Mouse (Mus musculus): ENCODE results near the gene Smoc2. TPM values are rescaled to one million over a fixed set of nuclear protein-coding genes. Genes with fewer than 3 reads are reported as not detected.
A peak's percentile ranks its signal among the peaks of the same experiment; 100 is the strongest.

Gene Smoc2
- polyA plus RNA-seq (2016; fragmentation: Nextera tagmentation; extraction: Ambion mirVana), result 9.6 and 31.5 TPM in 2 replicates

DNA sequence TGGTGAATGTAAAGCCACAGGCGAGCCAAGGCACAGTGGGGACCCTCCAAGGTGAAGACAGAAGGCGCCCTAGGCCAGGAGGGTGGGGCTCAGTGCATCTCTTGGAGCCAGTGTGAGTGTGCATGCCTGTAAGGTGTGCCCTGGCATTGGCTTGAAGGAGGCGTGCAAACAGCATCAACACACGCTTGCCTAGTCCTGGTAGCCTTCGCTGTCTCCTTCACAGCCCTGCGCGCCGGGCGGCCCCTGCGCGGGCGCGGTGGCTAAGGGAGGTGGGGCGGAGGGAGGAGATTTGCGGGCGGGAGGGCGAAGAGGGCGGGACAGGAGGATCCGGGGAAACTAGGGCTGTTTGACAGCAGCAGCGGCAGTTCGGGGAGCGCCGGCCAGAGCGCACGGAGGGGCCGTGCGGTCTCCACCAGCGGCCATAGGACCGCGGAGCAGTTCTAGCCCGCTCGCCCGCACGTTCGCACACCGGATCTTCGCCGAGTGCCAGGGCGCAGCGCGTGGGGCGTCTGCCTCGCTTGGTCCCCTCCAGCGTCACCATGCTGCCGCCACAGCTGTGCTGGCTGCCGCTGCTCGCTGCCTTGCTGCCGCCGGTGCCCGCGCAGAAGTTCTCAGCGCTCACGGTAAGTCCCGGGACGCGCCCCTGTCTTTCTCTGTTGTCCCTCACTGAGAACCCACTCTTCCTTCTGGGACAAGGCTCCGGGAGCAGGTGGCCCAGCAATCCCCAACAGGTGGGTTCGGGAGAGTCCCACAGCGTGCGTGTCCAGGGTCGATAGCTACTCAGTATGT lies at the start of gene Smoc2:
TSS of gene Smoc2 (plus strand) at position 330 of the 789 bp plus-strand sequence.
- no peak for DNase-seq (ENCODE audit: low spot score)
- peaks cover 22% of the 10 kb centered on the region for H3K4me1 ChIP-seq
- no peaks in the 10 kb centered on the region for H3K36me3 ChIP-seq

DNA sequence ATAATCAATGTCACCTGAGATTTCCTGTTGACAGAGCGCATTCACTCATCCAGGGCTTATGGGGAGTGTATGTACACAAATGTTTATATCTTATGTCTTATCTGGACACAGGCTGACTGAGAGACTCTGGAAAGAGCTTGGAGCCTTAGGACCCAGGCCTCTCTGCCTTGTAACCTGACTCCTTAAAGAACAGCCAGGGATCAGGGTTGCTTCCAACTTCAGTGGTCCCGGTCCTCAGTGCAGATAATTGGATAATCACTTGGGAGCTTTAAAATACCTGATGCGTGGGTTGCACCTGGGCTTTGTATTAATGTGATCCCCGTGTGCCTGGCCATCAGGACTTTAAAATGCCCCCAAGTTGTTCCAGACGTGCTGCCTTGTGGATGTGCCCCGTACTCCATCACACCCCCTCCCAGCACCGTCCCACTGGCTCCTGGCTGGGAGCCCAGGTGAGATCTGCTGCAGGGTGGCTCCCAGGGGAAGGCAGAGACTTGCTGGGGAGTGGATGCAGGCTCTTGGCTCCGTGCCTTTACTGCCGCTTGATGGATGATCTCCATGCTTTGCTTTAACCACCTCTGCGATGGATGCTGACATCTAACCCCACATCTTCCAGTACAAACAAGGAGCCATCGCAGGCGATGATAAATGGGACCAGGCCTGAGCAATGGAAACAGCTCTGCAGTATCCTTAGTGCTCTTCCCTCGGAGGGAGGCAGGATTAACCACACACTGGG lies 48.4 kb upstream of the Smoc2 start:
- no peaks in the 10 kb centered on the region for H3K36me3 ChIP-seq
- peaks cover 12% of the 10 kb centered on the region for H3K4me1 ChIP-seq
- WGBS, result 12% methylated on average over 13 of the region's 13 CpGs
- no peak for DNase-seq (ENCODE audit: low spot score)
- H3K9me3 ChIP-seq, result no peaks in the 10 kb centered on the region
- no peak overlapping the region for H3K4me3 ChIP-seq
- peaks cover 99% of the 10 kb centered on the region for H3K27me3 ChIP-seq (ENCODE audit: insufficient read depth, poor library complexity, severe bottlenecking)
- H3K27ac ChIP-seq, result no peak overlapping the region

More for the DNA sequence above, at the start of gene Smoc2:
- no peak within 1 kb of the TSS for H3K27ac ChIP-seq
- WGBS, result under 1% methylated on average over 53 of the region's 61 CpGs
- H3K9me3 ChIP-seq, result no peaks in the 10 kb centered on the region
- peak within 1 kb of the TSS; percentile 62 for H3K4me3 ChIP-seq
- peaks cover 100% of the 10 kb centered on the region for H3K27me3 ChIP-seq (ENCODE audit: insufficient read depth, poor library complexity, severe bottlenecking)

DNA sequence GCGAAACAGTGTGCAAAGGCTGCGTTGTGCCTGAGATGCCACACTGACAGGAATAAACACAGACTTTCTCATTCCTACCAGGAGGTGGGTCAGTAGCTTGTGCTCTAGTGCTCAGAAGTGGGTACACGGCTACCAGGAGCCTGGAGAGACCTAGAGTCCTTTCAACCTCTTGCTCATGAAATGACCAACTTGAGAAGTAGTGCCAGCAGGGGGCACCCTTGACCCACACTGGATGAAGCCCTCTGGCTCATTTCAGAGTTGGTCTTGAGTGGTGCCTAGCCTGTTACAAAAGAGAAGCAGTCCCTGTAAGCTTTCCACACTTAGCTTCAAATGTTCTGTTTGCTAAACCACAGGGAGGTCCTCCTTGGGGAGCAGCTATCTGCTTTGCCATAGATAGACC lies 46.7 kb upstream of the Smoc2 start:
- 56% methylated on average over 3 of the region's 3 CpGs for WGBS
- H3K27ac ChIP-seq, result no peak overlapping the region
- no peak overlapping the region for H3K4me3 ChIP-seq
- DNase-seq (ENCODE audit: low spot score), result peak; percentile 90
- H3K27me3 ChIP-seq (ENCODE audit: insufficient read depth, poor library complexity, severe bottlenecking), result peaks cover 97% of the 10 kb centered on the region
- no peaks in the 10 kb centered on the region for H3K36me3 ChIP-seq
- H3K9me3 ChIP-seq, result no peaks in the 10 kb centered on the region
- H3K4me1 ChIP-seq, result peaks cover 5% of the 10 kb centered on the region

DNA sequence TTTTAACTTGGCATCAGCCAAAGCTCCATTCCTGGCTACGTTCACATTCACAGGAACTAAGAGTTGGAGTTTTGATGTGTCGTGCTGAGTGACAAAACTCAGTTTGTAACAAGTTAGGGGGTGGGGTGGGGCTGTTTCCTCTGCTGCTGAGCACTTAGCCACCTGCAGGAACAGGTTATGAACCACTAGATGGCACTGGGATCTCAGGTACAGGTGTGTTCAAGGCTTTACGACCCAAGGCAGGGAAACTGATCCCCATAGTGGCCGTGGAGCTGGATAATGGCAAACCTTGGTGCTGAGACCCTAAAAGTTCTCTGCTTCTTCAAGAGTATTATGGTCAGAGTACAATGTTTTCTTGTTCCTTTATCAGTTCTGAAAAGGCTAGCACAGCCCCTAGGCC lies 45.6 kb upstream of the Smoc2 start:
- no peak for DNase-seq (ENCODE audit: low spot score)
- peaks cover 4% of the 10 kb centered on the region for H3K4me1 ChIP-seq
- H3K9me3 ChIP-seq, result no peaks in the 10 kb centered on the region
- H3K36me3 ChIP-seq, result no peaks in the 10 kb centered on the region
- no peak overlapping the region for H3K4me3 ChIP-seq
- H3K27ac ChIP-seq, result no peak overlapping the region
- peaks cover 98% of the 10 kb centered on the region for H3K27me3 ChIP-seq (ENCODE audit: insufficient read depth, poor library complexity, severe bottlenecking)
- WGBS, result 37% methylated on average over 4 of the region's 4 CpGs

DNA sequence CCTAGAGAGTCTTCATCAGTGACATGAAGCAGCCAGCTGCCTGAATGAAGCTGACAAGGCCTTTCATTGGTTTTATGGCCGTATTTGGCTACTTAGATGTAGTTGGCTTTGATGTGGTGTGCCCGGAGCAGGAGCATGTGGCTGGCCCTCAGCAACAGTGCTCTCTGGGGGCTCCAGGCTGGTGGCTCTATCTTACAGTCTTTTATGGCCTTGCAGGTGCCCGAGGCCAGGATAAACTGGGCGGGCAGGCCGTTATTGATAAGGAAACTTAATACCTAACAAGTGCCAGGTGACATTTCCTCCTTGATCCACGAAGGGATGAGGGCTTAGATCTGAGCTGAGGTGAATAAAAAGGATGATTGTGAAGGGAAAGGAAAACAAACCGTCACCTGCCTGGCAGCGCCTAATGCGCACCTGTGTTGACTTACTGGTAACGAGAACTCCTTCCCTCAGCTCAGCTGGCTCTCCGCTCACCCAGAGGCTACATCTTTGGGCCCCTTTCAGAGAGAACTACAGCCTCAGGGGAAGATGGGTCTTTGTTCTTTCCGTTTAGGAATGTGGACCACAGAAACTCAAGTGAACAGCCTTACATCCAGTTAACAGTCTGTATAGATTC lies 44.4 kb upstream of the Smoc2 start:
- peaks cover 4% of the 10 kb centered on the region for H3K4me1 ChIP-seq
- no peak for DNase-seq (ENCODE audit: low spot score)
- peaks cover 97% of the 10 kb centered on the region for H3K27me3 ChIP-seq (ENCODE audit: insufficient read depth, poor library complexity, severe bottlenecking)
- WGBS, result 63% methylated on average over 12 of the region's 12 CpGs
- no peak overlapping the region for H3K27ac ChIP-seq
- no peak overlapping the region for H3K4me3 ChIP-seq
- H3K9me3 ChIP-seq, result no peaks in the 10 kb centered on the region
- no peaks in the 10 kb centered on the region for H3K36me3 ChIP-seq

DNA sequence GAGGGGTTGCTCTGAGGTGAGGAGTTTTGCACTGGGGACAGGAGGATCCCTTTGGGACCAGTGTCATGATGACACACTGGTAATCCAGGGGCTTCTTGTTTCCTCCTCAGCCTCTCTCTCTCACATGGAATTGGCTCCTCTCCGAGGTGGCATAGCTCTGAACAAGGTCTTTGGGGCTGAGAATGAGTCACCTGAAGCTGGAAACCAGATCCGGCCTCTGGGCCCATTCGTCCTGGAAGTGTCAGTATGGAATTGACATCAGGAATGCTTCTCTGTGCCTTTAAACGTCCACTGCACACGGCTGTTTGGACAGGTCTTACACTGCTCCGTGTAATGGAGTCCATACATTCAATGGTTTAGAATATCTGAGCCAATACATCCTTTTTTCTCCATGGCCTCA lies 42.2 kb upstream of the Smoc2 start:
- no peak for DNase-seq (ENCODE audit: low spot score)
- WGBS, result 63% methylated on average over 6 of the region's 6 CpGs
- H3K27me3 ChIP-seq (ENCODE audit: insufficient read depth, poor library complexity, severe bottlenecking), result peaks cover 96% of the 10 kb centered on the region

DNA sequence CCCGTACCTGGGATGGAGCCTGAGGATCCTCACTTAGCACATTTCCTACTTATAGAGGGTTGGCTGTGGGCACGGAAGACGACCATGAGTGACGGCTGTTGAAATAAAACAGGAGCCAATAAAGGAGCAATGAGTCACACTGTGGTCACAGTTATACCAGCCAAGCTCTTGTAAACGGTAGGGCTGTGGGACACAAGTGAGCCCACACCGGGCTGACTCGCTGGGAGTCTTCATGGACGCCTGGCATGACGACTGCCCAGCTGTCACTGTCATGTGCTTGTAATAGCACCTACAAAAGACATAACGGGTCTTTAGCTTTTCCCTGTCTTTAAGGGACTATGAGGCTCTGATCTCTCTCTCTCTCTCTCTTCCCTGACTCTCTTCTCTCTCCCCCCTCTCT lies 39.3 kb upstream of the Smoc2 start:
- no peak overlapping the region for H3K4me3 ChIP-seq
- no peaks in the 10 kb centered on the region for H3K36me3 ChIP-seq
- H3K9me3 ChIP-seq, result no peaks in the 10 kb centered on the region
- DNase-seq (ENCODE audit: low spot score), result no peak
- H3K4me1 ChIP-seq, result no peaks in the 10 kb centered on the region
- H3K27me3 ChIP-seq (ENCODE audit: insufficient read depth, poor library complexity, severe bottlenecking), result peaks cover 90% of the 10 kb centered on the region
- H3K27ac ChIP-seq, result no peak overlapping the region
- WGBS, result 75% methylated on average over 10 of the region's 10 CpGs

More for the DNA sequence above, 42.2 kb upstream of the Smoc2 start:
- Histone ChIP-seq H3K4me1 (no peaks in the 10 kb centered on the region), H3K4me3 (no peak overlapping the region), H3K36me3 (no peaks in the 10 kb centered on the region), H3K9me3 (no peaks in the 10 kb centered on the region), H3K27ac (no peak overlapping the region)

DNA sequence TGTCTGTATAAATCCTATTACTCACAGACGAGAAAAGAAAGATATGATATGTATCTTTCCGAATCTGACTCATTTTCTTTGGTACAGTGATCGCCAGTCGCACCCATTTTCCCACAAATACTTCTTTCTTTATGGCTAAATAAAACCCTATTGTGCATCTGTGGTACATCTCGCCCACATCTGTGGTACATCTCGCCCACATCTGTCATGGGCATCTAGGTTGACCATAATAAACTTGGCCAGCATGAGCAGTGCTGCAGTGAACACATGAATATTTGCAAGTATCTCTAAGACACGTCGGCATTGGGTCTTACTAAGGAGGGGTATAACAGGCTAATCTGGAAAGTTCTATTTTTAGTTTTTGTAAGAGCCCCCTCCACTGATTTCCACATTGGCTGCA lies 36.7 kb upstream of the Smoc2 start:
- Histone ChIP-seq H3K27ac (no peak overlapping the region), H3K27me3 (ENCODE audit: insufficient read depth, poor library complexity, severe bottlenecking) (peaks cover 84% of the 10 kb centered on the region), H3K4me3 (no peak overlapping the region), H3K9me3 (no peaks in the 10 kb centered on the region), H3K36me3 (no peaks in the 10 kb centered on the region), H3K4me1 (no peaks in the 10 kb centered on the region)
- 79% methylated on average over 8 of the region's 8 CpGs for WGBS
- no peak for DNase-seq (ENCODE audit: low spot score)

DNA sequence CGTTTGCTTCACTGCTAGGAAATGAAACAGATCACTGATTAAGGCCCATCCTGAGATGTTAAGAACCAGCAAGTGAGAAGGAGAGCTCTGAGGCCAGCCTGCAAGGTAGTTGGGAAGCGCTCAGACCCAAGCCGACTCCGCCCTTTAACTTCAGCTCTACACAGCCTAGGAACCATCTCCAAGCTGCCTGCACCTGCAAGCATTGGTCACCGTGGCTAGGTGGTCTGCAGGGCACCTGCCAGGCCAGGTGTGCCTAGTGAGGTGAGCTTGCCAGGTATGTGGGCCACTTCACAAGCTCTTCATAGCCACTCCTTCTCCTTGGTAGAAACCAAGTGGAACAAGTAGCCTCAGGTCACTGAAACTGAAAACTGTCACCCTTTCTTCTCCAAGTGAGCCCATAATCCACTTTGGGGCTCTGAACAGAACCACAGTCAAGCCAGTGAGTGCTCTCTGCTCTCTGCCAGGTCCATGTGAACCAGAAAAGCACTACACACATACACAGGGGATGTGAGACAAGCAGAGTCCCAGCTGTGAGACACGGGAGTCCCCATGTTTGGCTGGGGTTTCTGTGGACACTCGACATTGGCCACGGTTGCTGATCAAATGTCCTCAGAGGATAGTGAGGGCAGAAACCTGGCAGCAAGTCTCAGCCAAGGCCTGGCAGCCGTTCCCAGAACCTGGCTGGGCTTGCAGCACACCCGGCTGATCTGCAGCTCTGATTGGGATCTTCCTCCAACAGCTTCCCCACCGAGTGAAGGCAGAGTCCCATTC lies 34.9 kb upstream of the Smoc2 start:
- DNase-seq (ENCODE audit: low spot score), result no peak
- Histone ChIP-seq H3K9me3 (no peaks in the 10 kb centered on the region), H3K27me3 (ENCODE audit: insufficient read depth, poor library complexity, severe bottlenecking) (peaks cover 82% of the 10 kb centered on the region), H3K36me3 (no peaks in the 10 kb centered on the region), H3K4me3 (no peak overlapping the region), H3K4me1 (no peaks in the 10 kb centered on the region), H3K27ac (no peak overlapping the region)
- 61% methylated on average over 11 of the region's 11 CpGs for WGBS

DNA sequence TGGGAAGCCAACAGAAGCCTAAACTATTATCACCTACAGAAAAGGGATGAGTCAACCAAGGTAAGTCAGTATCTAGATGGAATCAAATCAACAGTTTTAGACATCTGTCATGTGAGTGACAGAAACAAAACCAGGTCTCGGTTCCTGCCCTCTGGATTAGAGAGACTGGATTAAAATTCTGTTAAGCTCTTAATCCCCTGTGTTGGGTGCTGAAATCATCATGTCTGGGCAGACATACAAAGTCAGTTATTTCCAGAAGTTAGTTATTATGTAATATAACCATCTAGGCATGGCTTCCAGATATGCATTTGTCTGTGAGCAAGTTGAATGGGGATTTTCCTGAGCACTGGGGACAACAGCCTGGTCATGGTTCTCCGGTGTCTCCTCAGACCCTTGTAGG lies 33.0 kb upstream of the Smoc2 start:
- no peaks in the 10 kb centered on the region for H3K36me3 ChIP-seq
- H3K4me3 ChIP-seq, result no peak overlapping the region
- no peak overlapping the region for H3K27ac ChIP-seq
- WGBS, result 86% methylated on average over 2 of the region's 2 CpGs
- DNase-seq (ENCODE audit: low spot score), result no peak
- H3K4me1 ChIP-seq, result no peaks in the 10 kb centered on the region
- H3K9me3 ChIP-seq, result no peaks in the 10 kb centered on the region
- peaks cover 84% of the 10 kb centered on the region for H3K27me3 ChIP-seq (ENCODE audit: insufficient read depth, poor library complexity, severe bottlenecking)

DNA sequence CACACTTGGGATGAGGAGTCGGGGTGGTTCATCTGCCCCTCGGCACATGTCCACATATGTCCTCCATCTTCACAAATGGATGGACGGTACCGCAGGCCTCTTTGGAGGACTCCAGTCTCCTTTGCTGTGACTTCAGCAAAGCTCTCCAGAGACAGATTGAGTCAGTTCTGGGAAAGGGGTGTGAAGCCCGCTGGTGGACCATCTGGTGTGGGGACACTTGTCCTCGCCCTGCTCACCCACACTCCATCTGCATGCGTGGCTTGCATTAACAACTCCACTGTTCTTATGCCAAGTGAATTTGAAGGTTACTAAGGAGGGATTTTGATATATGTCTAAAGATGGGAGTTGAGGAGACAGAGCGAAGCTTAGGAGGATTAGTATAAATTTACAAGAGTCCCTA lies 31.4 kb upstream of the Smoc2 start:
- Histone ChIP-seq H3K9me3 (no peaks in the 10 kb centered on the region), H3K36me3 (no peaks in the 10 kb centered on the region), H3K4me1 (no peaks in the 10 kb centered on the region), H3K4me3 (no peak overlapping the region), H3K27ac (no peak overlapping the region), H3K27me3 (ENCODE audit: insufficient read depth, poor library complexity, severe bottlenecking) (peaks cover 84% of the 10 kb centered on the region)
- no peak for DNase-seq (ENCODE audit: low spot score)
- 85% methylated on average over 8 of the region's 8 CpGs for WGBS

DNA sequence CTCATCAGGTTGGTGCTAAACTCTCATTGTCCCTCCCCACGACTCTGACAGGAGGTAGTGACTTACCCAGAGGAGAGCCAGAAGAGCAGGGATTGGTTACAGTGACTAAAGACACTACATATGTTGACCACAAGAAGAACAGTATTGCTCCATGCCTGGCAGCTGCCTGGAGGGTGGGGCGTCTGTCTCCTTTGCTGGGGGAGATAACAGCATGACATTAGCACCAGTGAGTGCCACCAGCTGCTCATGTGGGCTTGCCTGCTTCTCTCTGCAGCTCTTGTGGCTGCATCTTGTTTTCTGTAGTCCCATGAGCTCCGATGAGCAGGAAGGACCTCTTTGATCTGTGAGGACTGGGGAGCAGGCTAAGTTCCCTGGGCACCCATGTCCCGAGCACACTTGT lies 29.7 kb upstream of the Smoc2 start:
- H3K4me1 ChIP-seq, result peaks cover 5% of the 10 kb centered on the region
- H3K36me3 ChIP-seq, result no peaks in the 10 kb centered on the region
- no peak for DNase-seq (ENCODE audit: low spot score)
- WGBS, result 30% methylated on average over 4 of the region's 4 CpGs
- no peaks in the 10 kb centered on the region for H3K9me3 ChIP-seq
- no peak overlapping the region for H3K27ac ChIP-seq
- peaks cover 68% of the 10 kb centered on the region for H3K27me3 ChIP-seq (ENCODE audit: insufficient read depth, poor library complexity, severe bottlenecking)
- H3K4me3 ChIP-seq, result no peak overlapping the region
